ENCODE assay signal across 20 mouse cellular contexts in the genomic region with DNA sequence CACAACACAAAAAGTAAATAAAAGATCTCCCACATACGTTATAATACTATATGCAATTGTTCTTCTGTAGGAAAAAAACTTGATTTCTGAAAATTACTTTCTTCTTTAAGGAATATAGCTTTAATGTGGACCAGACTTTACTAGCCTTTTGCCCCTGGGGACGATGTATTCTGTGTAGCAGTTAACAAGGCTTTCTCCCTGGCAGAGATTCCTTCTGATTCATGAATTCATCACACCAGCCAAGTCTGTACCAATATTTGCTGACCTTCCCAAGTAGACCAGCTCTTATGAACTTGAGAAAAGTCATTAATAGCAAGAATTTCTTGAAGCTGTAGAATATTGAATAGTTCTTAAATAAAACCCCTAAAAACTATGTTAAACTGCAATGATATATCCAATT.
"Had no signal": no experiment of that assay in that cellular context is flagged by ENCODE, and none has a peak within 500 bp of the region (broad histone marks: within the 10 kb centered on the region; RNA-seq: fewer than 3 reads in every experiment).

No protein-coding gene starts in this region.

- H3K36me3 ChIP-seq: limb, embryonic 12.5 days; limb, embryonic 15.5 days; liver, embryonic 12.5 days; liver, embryonic 15.5 days; midbrain, embryonic 10.5 days; midbrain, embryonic 13.5 days; neural tube, embryonic 13.5 days; stomach, embryonic 15.5 days had no signal

- H3K4me1 ChIP-seq: limb, embryonic 12.5 days; limb, embryonic 15.5 days; liver, embryonic 12.5 days; megakaryocyte, embryonic 14.5 days; midbrain, embryonic 10.5 days; midbrain, embryonic 13.5 days; neural tube, embryonic 13.5 days; stomach, embryonic 15.5 days had no signal

- H3K27me3 ChIP-seq: limb, embryonic 12.5 days; limb, embryonic 15.5 days; liver, embryonic 12.5 days; liver, embryonic 15.5 days; megakaryocyte, embryonic 14.5 days; midbrain, embryonic 13.5 days; neural tube, embryonic 13.5 days; stomach, embryonic 15.5 days had no signal

- ATAC-seq: liver, embryonic 12.5 days; midbrain, embryonic 13.5 days; midbrain, embryonic 16.5 days had no signal

- H3K4me2 ChIP-seq: limb, embryonic 12.5 days; limb, embryonic 15.5 days; liver, embryonic 12.5 days; liver, embryonic 15.5 days; midbrain, embryonic 13.5 days; neural tube, embryonic 13.5 days; stomach, embryonic 15.5 days had no signal

- DNase-seq: kidney, postnatal 14 days; kidney, postnatal 4 days; left cerebral cortex, postnatal 4 days; lung, adult 2 months; lung, postnatal 14 days; retina, postnatal 1 day; right cerebral cortex, postnatal 25 days; spleen, adult 18-20 months; thymus, postnatal 25 days had no signal

- H3K27ac ChIP-seq: limb, embryonic 12.5 days; limb, embryonic 15.5 days; liver, embryonic 12.5 days; liver, embryonic 15.5 days; midbrain, embryonic 10.5 days; midbrain, embryonic 13.5 days; neural tube, embryonic 13.5 days; stomach, embryonic 15.5 days had no signal

- H3K9me3 ChIP-seq: limb, embryonic 12.5 days; limb, embryonic 15.5 days; liver, embryonic 12.5 days; liver, embryonic 15.5 days; midbrain, embryonic 10.5 days; midbrain, embryonic 13.5 days; neural tube, embryonic 13.5 days; stomach, embryonic 15.5 days had no signal

- H3K4me3 ChIP-seq: limb, embryonic 12.5 days; limb, embryonic 15.5 days; liver, embryonic 12.5 days; liver, embryonic 15.5 days; megakaryocyte, embryonic 14.5 days; midbrain, embryonic 10.5 days; midbrain, embryonic 13.5 days; myocyte; neural tube, embryonic 13.5 days; stomach, embryonic 15.5 days had no signal

- H3K9ac ChIP-seq: limb, embryonic 12.5 days; limb, embryonic 15.5 days; liver, embryonic 12.5 days; liver, embryonic 15.5 days; midbrain, embryonic 13.5 days; neural tube, embryonic 13.5 days; stomach, embryonic 15.5 days had no signal
